Mouse (Mus musculus): ENCODE data around the gene Rasip1.
"Not testable (repeated sequence)": the region's sequence is repeated elsewhere in the genome, so short reads cannot be mapped to it uniquely, and the experiment has no call there.

Gene Rasip1

GRCm38 (mm10) chr7:45644872-45645590 is 17.7 kb downstream of the Rasip1 start:
- no peak for DNase-seq (ENCODE audit: low spot score in 2 of 2)

GRCm38 (mm10) chr7:45645591-45645971 is 18.3 kb downstream of the Rasip1 start:
- DNase-seq (ENCODE audit: low spot score in 2 of 2) = no peak

GRCm38 (mm10) chr7:45646671-45647070 is 19.4 kb downstream of the Rasip1 start:
- DNase-seq (ENCODE audit: low spot score in 2 of 2) = no peak

- no peak for DNase-seq (ENCODE audit: low spot score in 2 of 2)
Measured at GRCm38 (mm10) chr7:45649351-45649750, 22.1 kb downstream of the Rasip1 start.

GRCm38 (mm10) chr7:45650484-45650883 is 23.2 kb downstream of the Rasip1 start:
- DNase-seq (ENCODE audit: low spot score in 2 of 2) = not testable (repeated sequence)

- DNase-seq (ENCODE audit: low spot score in 2 of 2) = no peak
Measured at GRCm38 (mm10) chr7:45654424-45655047, 27.2 kb downstream of the Rasip1 start.

GRCm38 (mm10) chr7:45660746-45661478 is 33.6 kb downstream of the Rasip1 start:
- DNase-seq (ENCODE audit: low spot score in 2 of 2) = no peak

GRCm38 (mm10) chr7:45661702-45662101 is 34.4 kb downstream of the Rasip1 start:
- DNase-seq (ENCODE audit: low spot score in 2 of 2) = not testable (repeated sequence)

- no peak for DNase-seq (ENCODE audit: low spot score in 2 of 2)
Measured at GRCm38 (mm10) chr7:45665303-45666138, 38.2 kb downstream of the Rasip1 start.

GRCm38 (mm10) chr7:45666161-45666560 is 38.9 kb downstream of the Rasip1 start, which contains the start of gene Fut2:
Gene Fut2 (minus strand): TSS chr7:45666394.
- no peak for DNase-seq (ENCODE audit: low spot score in 2 of 2)

- no peak for DNase-seq (ENCODE audit: low spot score in 2 of 2)
Measured at GRCm38 (mm10) chr7:45667761-45668160, 40.5 kb downstream of the Rasip1 start.

- DNase-seq (ENCODE audit: low spot score in 2 of 2) = no peak
Measured at GRCm38 (mm10) chr7:45668921-45669320, 41.6 kb downstream of the Rasip1 start.

- DNase-seq (ENCODE audit: low spot score in 2 of 2) = no peak
Measured at GRCm38 (mm10) chr7:45677627-45678295, 50.5 kb downstream of the Rasip1 start.

- DNase-seq (ENCODE audit: low spot score in 2 of 2) = no peak
Measured at GRCm38 (mm10) chr7:45678513-45678912, 51.2 kb downstream of the Rasip1 start.

GRCm38 (mm10) chr7:45679966-45680621 is 52.8 kb downstream of the Rasip1 start:
- DNase-seq (ENCODE audit: low spot score in 2 of 2) = no peak

GRCm38 (mm10) chr7:45681046-45681736 is 53.9 kb downstream of the Rasip1 start:
- no peak for DNase-seq (ENCODE audit: low spot score in 2 of 2)

- DNase-seq (ENCODE audit: low spot score in 2 of 2) = peak; percentile 80 to 92
Measured at GRCm38 (mm10) chr7:45682144-45683126, 55.1 kb downstream of the Rasip1 start.

GRCm38 (mm10) chr7:45683396-45684050 is 56.2 kb downstream of the Rasip1 start, which contains the start of gene Ntn5:
Gene Ntn5 (plus strand): TSS chr7:45684022.
- no peak for DNase-seq (ENCODE audit: low spot score in 2 of 2)
